Mouse (Mus musculus) midbrain, embryonic 16.5 days (tissue): Measurements from ENCODE around the gene Aldh6a1. TPM values are rescaled to one million over a fixed set of nuclear protein-coding genes. Genes with fewer than 3 reads are reported as not detected.

Experiments used
- ATAC-seq: fragments of 200-750 bp; cut with Nextera tagmentation; 2 replicates; pipeline ENCODE4 v1.8.0; 2017; ENCODE audit warnings: moderate TSS enrichment
- H3K27ac ChIP-seq: fragments of 300-500 bp; sonication (generic); 2 replicates; pipeline ENCODE4 v1.5.1; 2014; ENCODE audit warnings: mild to moderate bottlenecking, low read length, mixed read lengths
- H3K27me3 ChIP-seq: fragments of 300-500 bp; sonication (generic); 2 replicates; pipeline ENCODE4 v1.6.1; 2014; ENCODE audit warnings: low read depth, low read length, mixed read lengths; ENCODE audit not compliant: control insufficient read depth, insufficient read depth
- H3K36me3 ChIP-seq: fragments of 300-500 bp; sonication (generic); 2 replicates; pipeline ENCODE4 v1.6.1; 2014; ENCODE audit warnings: mild to moderate bottlenecking, low read length, moderate library complexity, mixed read lengths; ENCODE audit not compliant: control insufficient read depth, insufficient read depth
- H3K4me1 ChIP-seq: fragments of 300-500 bp; sonication (generic); 2 replicates; pipeline ENCODE4 v1.6.1; 2014; ENCODE audit warnings: mild to moderate bottlenecking, low read length, mixed read lengths; ENCODE audit not compliant: control insufficient read depth, insufficient read depth
- H3K4me2 ChIP-seq: fragments of 300-500 bp; sonication (generic); 2 replicates; pipeline ENCODE4 v1.6.1; 2014; ENCODE audit warnings: mild to moderate bottlenecking, low read length, mixed read lengths
- H3K4me3 ChIP-seq: fragments of 300-500 bp; sonication (generic); 2 replicates; pipeline ENCODE4 v1.5.1; 2014; ENCODE audit warnings: low read depth, mild to moderate bottlenecking, low read length, moderate library complexity, mixed read lengths
- H3K9ac ChIP-seq: fragments of 300-500 bp; sonication (generic); 2 replicates; pipeline ENCODE4 v1.6.1; 2014; ENCODE audit warnings: low read depth, low read length, mixed read lengths
- H3K9me3 ChIP-seq: fragments of 300-500 bp; sonication (generic); replicated peaks from 2 replicates; pipeline ENCODE4 v1.6.1; 2014; ENCODE audit warnings: mild to moderate bottlenecking, low read length, mixed read lengths; ENCODE audit not compliant: control insufficient read depth, poor library complexity, severe bottlenecking
- WGBS: fragments of 180-500 bp; shearing (Covaris S2); extraction: QIAGEN DNeasy Blood & Tissue Kit; methylation state at CpG from one replicate; pipeline ENCODE4 v1.1.7; 2014; 5-methylcytosine and 5-hydroxymethylcytosine counted together
- polyA plus RNA-seq: library from polyadenylated mRNA; unstranded; fragments of >200 nt; fragmentation: Nextera tagmentation; extraction: Ambion mirVana; gene quantifications from 2 replicates; pipeline ENCODE4 v1.2.1, GENCODE M21; 2015

Gene Aldh6a1
- polyA plus RNA-seq, 1 experiment from 2014 or later = 34.2 TPM

DNA sequence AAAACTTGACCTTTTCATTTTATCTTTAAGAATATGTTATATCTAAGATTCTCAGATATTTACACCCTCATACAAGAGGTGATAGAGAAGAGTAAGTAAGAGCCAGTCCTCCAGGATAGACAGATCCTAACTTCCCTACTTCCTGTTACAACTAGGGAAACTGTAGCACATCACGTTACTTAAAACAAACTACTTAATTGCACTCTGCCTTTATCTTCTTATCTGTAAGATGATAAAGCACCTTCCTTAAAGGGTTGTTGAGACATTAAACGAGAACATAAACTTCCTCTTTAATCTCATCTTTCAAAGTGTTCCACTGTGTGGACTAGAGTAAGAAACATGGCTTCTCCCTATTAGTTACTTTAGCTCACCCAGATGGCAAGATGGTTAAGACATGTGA, 12.1 kb downstream of the Aldh6a1 start:
- Histone ChIP-seq H3K27ac (no peak overlapping the region), H3K4me2 (no peak overlapping the region), H3K9me3 (no peaks in the 10 kb centered on the region), H3K9ac (no peak overlapping the region), H3K4me3 (no peak overlapping the region), H3K36me3 (peaks cover 5% of the 10 kb centered on the region; the same call in 1 of the 2 replicates), H3K4me1 (no peaks in the 10 kb centered on the region), H3K27me3 (no peaks in the 10 kb centered on the region)
- no peak for ATAC-seq
- 85% methylated on average over 2 of the region's 2 CpGs for WGBS

DNA sequence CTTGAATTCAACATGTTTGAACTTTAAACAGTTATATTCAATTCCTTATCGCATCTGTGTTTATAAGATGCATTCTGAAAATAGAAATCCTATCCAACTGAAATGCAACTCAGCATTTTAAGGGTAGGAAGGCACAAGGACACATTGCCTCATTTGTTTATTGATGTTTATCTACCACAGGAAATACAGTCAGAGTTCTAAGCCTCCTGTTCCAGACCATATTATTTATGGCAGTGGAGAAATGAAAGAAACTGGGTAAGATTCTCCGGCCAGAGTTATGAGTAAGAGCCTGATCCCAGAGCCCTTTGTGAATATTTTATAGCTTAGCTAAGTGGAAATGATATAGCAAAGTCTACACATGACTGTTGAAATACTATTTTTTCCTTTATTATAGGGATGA, 21.0 kb downstream of the Aldh6a1 start:
- Histone ChIP-seq H3K9me3 (no peaks in the 10 kb centered on the region), H3K4me1 (no peaks in the 10 kb centered on the region), H3K27ac (no peak overlapping the region), H3K36me3 (peaks cover 9% of the 10 kb centered on the region), H3K27me3 (no peaks in the 10 kb centered on the region), H3K9ac (no peak overlapping the region), H3K4me3 (no peak overlapping the region), H3K4me2 (no peak overlapping the region)
- ATAC-seq = no peak
- WGBS = 93% methylated on average over 2 of the region's 2 CpGs

DNA sequence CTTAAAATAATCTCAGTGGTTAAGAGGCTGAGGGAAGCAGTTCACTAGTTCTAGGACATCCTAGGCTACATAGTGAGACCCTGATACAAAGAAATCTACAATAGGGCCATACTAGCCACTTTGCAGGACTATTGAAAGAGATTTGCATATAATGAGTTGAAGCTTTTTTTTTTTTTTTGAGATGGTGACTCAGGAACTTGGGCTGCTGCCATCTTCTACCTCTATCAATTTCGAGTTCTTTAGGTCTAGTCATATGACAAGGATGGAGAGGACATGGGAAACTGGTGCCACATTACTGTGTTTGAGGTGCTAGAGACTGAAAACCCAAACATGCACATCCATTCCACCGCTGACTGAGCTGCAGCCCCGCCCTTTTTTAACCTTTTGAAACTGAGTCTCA, 26.8 kb downstream of the Aldh6a1 start:
- no peak overlapping the region for H3K27ac ChIP-seq
- no peaks in the 10 kb centered on the region for H3K27me3 ChIP-seq
- ATAC-seq = no peak

DNA sequence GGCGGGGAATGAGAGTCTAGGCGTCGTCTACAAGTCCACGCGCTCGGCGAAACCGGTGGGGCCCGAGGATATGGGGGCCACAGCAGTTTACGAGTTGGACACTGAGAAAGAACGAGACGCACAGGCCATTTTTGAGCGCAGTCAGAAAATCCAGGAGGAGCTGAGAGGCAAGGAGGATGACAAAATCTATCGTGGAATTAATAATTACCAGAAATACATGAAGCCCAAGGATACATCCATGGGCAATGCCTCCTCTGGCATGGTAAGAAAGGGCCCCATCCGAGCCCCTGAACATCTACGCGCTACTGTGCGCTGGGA, 33.2 kb downstream of the Aldh6a1 start:
- Histone ChIP-seq H3K4me2 (peak overlapping the region; percentile 89), H3K4me3 (peak overlapping the region; percentile 53), H3K27ac (peak overlapping the region; percentile 85), H3K4me1 (peaks cover 8% of the 10 kb centered on the region), H3K9ac (peak overlapping the region; percentile 64), H3K36me3 (no peaks in the 10 kb centered on the region), H3K27me3 (no peaks in the 10 kb centered on the region), H3K9me3 (no peaks in the 10 kb centered on the region; the same call in 1 of the 2 replicates)
- WGBS = 35% methylated on average over 18 of the region's 18 CpGs
- ATAC-seq = no peak; the same call in 1 of the 2 replicates

More for the DNA sequence above, 26.8 kb downstream of the Aldh6a1 start:
- no peaks in the 10 kb centered on the region for H3K4me1 ChIP-seq
- no peaks in the 10 kb centered on the region for H3K36me3 ChIP-seq
- H3K4me3 ChIP-seq = no peak overlapping the region
- WGBS = 63% methylated on average over 3 of the region's 3 CpGs
- H3K9ac ChIP-seq = no peak overlapping the region
- H3K9me3 ChIP-seq = no peaks in the 10 kb centered on the region
- H3K4me2 ChIP-seq = no peak overlapping the region

DNA sequence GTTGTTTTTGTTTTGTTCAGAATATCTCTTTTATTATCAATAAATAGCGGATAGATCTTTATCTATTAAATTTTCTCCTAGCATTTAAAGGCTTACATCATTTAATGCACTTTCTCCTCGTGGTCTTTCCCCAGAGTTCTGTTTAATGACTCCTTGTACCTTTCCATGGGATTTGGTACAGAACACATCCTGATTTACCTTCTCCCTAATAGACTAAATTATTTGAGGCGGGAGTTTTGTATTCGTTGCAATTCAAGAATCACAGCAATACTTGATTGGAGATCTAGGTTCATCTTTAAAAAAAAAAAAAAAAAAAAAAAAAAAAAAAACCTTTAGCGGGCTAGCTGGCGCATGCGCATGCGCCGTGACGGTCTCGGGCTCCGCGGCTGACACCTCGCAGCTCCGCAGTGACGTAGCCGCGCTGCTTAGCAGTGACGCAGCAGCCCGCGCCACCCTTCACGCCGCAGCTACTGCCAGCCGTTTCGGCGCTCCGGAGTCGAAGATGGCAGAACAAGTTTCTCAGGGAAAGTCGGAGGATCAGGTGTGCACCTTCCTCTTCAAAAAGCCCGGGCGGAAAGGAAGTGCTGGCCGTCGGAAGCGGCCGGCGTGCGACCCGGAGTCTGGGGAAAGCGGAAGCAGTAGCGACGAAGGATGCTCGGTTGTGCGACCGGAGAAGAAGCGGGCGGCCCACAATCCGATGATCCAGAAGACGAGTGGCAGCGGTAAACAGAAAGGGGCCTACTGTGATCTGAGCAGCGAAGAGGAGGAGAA, 33.8 kb downstream of the Aldh6a1 start, which contains the start of gene Rnf113a2:
TSS of gene Rnf113a2 (plus strand) at position 363 of the 771 bp plus-strand sequence.
- H3K9me3 ChIP-seq = no peaks in the 10 kb centered on the region; the same call in 1 of the 2 replicates
- peak within 1 kb of the TSS; percentile 64 for H3K9ac ChIP-seq
- peak within 1 kb of the TSS; percentile 85 for H3K27ac ChIP-seq
- H3K4me1 ChIP-seq = peaks cover 8% of the 10 kb centered on the region
- 3% methylated on average over 50 of the region's 50 CpGs for WGBS
- H3K4me2 ChIP-seq = peak within 1 kb of the TSS; percentile 89
- peak; percentile 92 for ATAC-seq
- peak within 1 kb of the TSS; percentile 53 for H3K4me3 ChIP-seq
- no peaks in the 10 kb centered on the region for H3K36me3 ChIP-seq
- H3K27me3 ChIP-seq = no peaks in the 10 kb centered on the region

DNA sequence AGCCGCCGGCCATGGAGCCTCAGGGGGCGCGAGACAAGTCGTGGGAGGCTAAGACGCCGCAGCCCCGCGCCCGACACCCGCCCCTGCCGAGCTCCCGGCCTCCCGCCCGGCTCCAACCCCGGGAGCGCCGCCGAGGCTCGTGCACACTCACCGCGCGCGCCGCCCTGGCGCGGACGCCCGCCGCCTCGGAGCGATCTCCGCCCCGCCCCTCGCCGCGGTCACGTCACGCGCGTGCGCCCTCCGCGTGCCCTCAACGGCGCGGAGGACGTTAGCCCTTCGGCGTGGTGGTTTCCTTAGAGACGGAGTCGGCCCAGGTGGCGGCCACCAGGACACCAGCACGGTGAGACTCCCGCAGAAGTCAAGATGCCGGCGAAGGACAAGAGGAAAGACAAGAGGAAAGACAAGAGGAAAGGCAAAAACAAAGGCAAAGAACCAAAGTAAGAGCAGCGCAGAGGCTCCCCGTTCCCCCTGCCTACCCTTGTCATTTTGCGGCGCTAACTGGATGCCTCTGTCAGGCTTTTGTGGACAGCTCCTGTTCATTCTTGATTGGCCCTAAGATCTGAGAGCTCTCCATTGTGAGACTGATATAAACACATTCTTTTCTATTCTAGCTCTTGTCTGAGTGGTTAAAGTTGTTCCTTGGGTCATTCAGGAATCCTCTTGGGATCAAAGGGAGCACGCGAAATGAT, 41.8 kb downstream of the Aldh6a1 start, which contains the start of the genes Entpd5 and Bbof1:
TSS of gene Entpd5 (minus strand) at position 211 of the 689 bp plus-strand sequence.
TSS of gene Bbof1 (plus strand) at position 253 of the 689 bp plus-strand sequence.
- no peaks in the 10 kb centered on the region for H3K36me3 ChIP-seq
- peak within 1 kb of the TSS; percentile 94 for H3K27ac ChIP-seq
- H3K4me3 ChIP-seq = peak within 1 kb of the TSS; percentile 83
- peaks cover 8% of the 10 kb centered on the region; the same call in 1 of the 2 replicates for H3K4me1 ChIP-seq
- peak within 1 kb of the TSS; percentile 88 for H3K9ac ChIP-seq
- 1% methylated on average over 34 of the region's 63 CpGs for WGBS
- ATAC-seq = peak; percentile 93
- H3K9me3 ChIP-seq = no peaks in the 10 kb centered on the region
- H3K27me3 ChIP-seq = no peaks in the 10 kb centered on the region
- H3K4me2 ChIP-seq = peak within 1 kb of the TSS; percentile 87

DNA sequence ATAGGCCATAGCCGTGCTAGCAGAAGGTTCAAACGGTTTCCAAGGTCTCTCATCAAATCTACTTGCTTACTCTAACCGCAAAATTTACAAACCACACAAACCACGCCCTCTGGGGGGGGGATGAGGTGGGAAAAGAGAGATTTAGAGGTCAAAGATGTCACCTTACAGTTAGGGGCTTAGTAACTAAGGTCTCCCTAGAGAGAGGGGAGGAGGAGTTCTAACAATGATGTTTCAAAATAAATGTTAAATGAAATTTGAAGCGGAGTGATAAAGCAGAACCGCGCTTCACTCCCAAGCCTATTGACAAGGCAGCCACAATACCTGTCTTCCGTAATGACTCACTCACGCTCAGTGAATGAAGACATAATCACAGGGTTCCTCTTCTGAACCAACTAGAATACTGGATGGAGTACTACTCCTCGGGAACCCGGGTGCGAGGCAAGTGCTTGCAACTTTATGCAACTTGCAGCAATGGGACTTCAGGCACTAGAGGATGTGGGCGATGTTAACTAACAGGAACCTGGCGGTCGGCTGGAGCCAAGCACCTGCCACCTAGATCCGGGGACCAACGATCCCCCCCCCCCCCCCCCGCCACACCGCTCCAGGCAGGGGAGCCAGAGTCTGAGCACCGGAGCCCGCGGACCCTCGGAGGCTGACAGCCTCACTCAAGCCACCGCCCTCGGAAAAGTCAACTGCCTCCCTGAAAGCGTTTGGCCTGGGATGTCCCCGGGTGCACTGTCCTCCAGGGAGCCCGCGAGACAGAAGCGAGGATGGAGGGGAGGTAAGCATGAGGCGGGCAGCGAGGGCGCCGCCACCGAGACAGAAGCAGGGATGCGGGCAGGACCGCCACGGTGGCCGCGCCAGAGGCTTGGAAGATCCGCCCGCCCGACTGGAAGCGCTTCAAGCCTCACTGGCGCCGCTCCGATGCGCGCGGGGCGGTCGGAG, 42.7 kb downstream of the Aldh6a1 start:
- Histone ChIP-seq H3K4me2 (peak overlapping the region; percentile 87), H3K36me3 (no peaks in the 10 kb centered on the region), H3K4me3 (peak overlapping the region; percentile 83), H3K4me1 (peaks cover 8% of the 10 kb centered on the region; the same call in 1 of the 2 replicates), H3K27me3 (no peaks in the 10 kb centered on the region), H3K27ac (peak overlapping the region; percentile 94), H3K9ac (peak overlapping the region; percentile 88), H3K9me3 (no peaks in the 10 kb centered on the region)
- 3% methylated on average over 29 of the region's 52 CpGs for WGBS
- ATAC-seq = peak; percentile 75

DNA sequence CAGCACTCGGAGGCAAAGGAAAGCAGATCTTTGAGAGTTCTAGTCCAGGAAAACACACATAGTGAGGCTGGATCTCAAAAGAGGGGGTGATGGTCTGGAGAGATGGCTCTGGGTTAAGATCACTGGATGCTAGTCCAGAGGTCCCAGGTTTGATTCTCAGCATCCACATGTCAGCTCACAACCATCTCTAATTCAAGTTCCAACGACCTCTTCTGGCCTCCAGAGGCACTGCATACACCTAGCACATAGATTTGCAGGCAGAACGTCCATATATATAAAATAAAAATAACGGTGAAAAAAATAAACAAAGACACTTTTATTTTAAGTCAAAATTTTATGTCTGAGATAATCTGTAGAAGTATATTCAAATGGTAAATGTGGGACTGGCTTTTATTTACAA, 43.5 kb downstream of the Aldh6a1 start:
- Histone ChIP-seq H3K27me3 (no peaks in the 10 kb centered on the region), H3K4me2 (no peak overlapping the region), H3K4me3 (no peak overlapping the region), H3K9me3 (no peaks in the 10 kb centered on the region), H3K9ac (no peak overlapping the region), H3K27ac (no peak overlapping the region), H3K36me3 (no peaks in the 10 kb centered on the region), H3K4me1 (peaks cover 8% of the 10 kb centered on the region; the same call in 1 of the 2 replicates)
- ATAC-seq = no peak
- WGBS = 68% methylated on average over 4 of the region's 4 CpGs
